45 mouse cellular contexts compared by ENCODE assay signal in genomic region chr3:96416056-96416455, GRCm38 (mm10). TPM values are rescaled to one million over a fixed set of nuclear protein-coding genes. Genes with fewer than 3 reads are reported as not detected.
"Had no signal": no experiment of that assay in that cellular context is flagged by ENCODE, and none has a peak within 500 bp of the region (broad histone marks: within the 10 kb centered on the region; RNA-seq: fewer than 3 reads in every experiment).

No protein-coding gene starts in this region.

- H3K4me3 ChIP-seq: heart, embryonic 10.5 days; heart, embryonic 12.5 days; heart, embryonic 13.5 days; heart, embryonic 15.5 days; hindbrain, embryonic 10.5 days; hindbrain, embryonic 12.5 days; hindbrain, embryonic 13.5 days; hindbrain, embryonic 15.5 days; intestine, embryonic 15.5 days; kidney, embryonic 15.5 days; layer of hippocampus, adult 2 months had no signal

- H3K27ac ChIP-seq: heart, embryonic 10.5 days; heart, embryonic 13.5 days; heart, embryonic 15.5 days; hindbrain, embryonic 10.5 days; hindbrain, embryonic 12.5 days; hindbrain, embryonic 13.5 days; hindbrain, embryonic 15.5 days; hindbrain, postnatal 0 days; intestine, embryonic 15.5 days; kidney, embryonic 15.5 days; kidney, postnatal 0 days; layer of hippocampus, adult 2 months had no signal

- DNase-seq: heart, postnatal 10 days; heart, postnatal 14 days; heart, postnatal 36 days; heart, postnatal 4 days; kidney, adult 11 months; kidney, adult 18-20 months; kidney, adult 2 months; kidney, adult 8-10 months; kidney, adult 9 months; kidney, postnatal 10 days; kidney, postnatal 14 days; kidney, postnatal 25 days; kidney, postnatal 36 days; kidney, postnatal 4 days; layer of hippocampus, adult 9-11 months; layer of hippocampus, postnatal 36 days had no signal

- ATAC-seq: hindbrain, embryonic 16.5 days; hindbrain, postnatal 0 days; inflammation-experienced regulatory T-cells, adult 6 months; intestine, embryonic 15.5 days; intestine, embryonic 16.5 days; intestine, postnatal 0 days had no signal

- H3K36me3 ChIP-seq: heart, embryonic 12.5 days; heart, embryonic 13.5 days; heart, embryonic 15.5 days; hindbrain, embryonic 12.5 days; hindbrain, embryonic 13.5 days; hindbrain, embryonic 15.5 days; intestine, embryonic 15.5 days; kidney, embryonic 15.5 days had no signal

- H3K4me2 ChIP-seq: heart, embryonic 11.5 days; heart, embryonic 12.5 days; heart, embryonic 13.5 days; heart, embryonic 15.5 days; hindbrain, embryonic 12.5 days; hindbrain, embryonic 13.5 days; hindbrain, embryonic 15.5 days; intestine, embryonic 15.5 days; kidney, embryonic 15.5 days had no signal

- H3K4me1 ChIP-seq: heart, embryonic 12.5 days; hindbrain, embryonic 12.5 days; intestine, embryonic 15.5 days had no signal

- H3K9ac ChIP-seq: heart, embryonic 12.5 days; heart, embryonic 13.5 days; heart, embryonic 15.5 days; hindbrain, embryonic 12.5 days; hindbrain, embryonic 13.5 days; hindbrain, embryonic 15.5 days; intestine, embryonic 15.5 days; kidney, embryonic 15.5 days had no signal

- H3K9me3 ChIP-seq: heart, embryonic 10.5 days; heart, embryonic 12.5 days; heart, embryonic 13.5 days; heart, embryonic 15.5 days; hindbrain, embryonic 10.5 days; hindbrain, embryonic 12.5 days; hindbrain, embryonic 13.5 days; hindbrain, embryonic 15.5 days; intestine, embryonic 15.5 days; kidney, embryonic 15.5 days had no signal

RNA-seq across cellular contexts. Expression of gene BC107364, which starts 36.0 kb away (rescaled TPM):
- total RNA-seq: heart, adult 8-10 months; heart, postnatal 10 days; heart, postnatal 14 days; heart, postnatal 25 days; heart, postnatal 36 days; hematopoietic stem cell, adult 5-6 weeks; hindbrain, postnatal 0 days; layer of hippocampus, adult 18-20 months; layer of hippocampus, adult 2 months; layer of hippocampus, adult 8-10 months; layer of hippocampus, postnatal 10 days; layer of hippocampus, postnatal 14 days; layer of hippocampus, postnatal 25 days; layer of hippocampus, postnatal 36 days had no signal
- polyA plus RNA-seq: heart, embryonic 10.5 days; hindbrain, embryonic 10.5 days; hindbrain, embryonic 11.5 days; hindbrain, embryonic 12.5 days; hindbrain, embryonic 13.5 days; hindbrain, embryonic 15.5 days; hindbrain, embryonic 16.5 days; hindbrain, postnatal 0 days; inflammation-experienced regulatory T-cells, adult 6 months; intestine, embryonic 14.5 days; kidney, embryonic 15.5 days; large intestine, adult 2 months had no signal
